Mouse (Mus musculus): ENCODE measurements around the gene Agpat4.
"Not testable (repeated sequence)": the region's sequence is repeated elsewhere in the genome, so short reads cannot be mapped to it uniquely, and the experiment has no call there.

The Agpat4 gene

DNA sequence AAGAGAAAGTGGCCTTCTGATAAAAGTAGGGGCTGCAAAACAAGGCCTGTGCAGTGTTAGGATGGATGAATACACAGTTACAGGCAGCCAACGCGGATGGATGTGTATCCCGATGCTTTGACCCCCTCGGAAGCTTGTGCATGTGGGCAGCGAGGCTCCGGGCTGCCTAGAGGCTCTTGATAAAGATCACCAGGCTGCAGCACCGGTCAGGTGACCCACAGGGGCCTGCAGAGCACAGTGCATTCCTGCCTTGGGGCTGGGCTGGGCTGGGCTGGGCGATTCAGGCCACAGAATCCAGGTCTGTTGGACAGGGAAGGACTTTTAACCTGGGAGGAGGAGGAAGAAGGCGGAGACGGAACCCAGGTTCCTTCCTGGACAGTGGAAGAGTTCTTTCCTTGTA, 77.1 kb downstream of the Agpat4 start:
- DNase-seq: no peak

DNA sequence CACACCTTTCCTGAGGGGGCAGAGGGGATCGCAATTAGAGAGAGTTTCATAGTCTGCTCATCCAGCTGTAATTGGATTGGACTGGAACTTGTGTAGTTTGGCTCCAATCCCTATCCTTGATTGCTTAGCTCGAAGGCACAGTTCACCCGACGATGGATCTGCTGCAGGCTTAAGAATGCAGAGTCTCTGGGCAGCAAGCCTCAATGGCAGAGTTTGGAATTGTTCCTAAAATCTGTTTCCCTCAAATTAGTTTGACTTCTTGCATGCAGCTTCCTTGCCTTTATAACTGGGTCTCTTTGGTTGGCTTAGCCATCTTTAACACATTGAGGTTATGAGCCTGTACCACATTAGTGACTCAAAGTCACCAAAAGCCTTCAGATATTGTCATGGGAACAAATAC, 81.4 kb downstream of the Agpat4 start:
- no peak for DNase-seq

DNA sequence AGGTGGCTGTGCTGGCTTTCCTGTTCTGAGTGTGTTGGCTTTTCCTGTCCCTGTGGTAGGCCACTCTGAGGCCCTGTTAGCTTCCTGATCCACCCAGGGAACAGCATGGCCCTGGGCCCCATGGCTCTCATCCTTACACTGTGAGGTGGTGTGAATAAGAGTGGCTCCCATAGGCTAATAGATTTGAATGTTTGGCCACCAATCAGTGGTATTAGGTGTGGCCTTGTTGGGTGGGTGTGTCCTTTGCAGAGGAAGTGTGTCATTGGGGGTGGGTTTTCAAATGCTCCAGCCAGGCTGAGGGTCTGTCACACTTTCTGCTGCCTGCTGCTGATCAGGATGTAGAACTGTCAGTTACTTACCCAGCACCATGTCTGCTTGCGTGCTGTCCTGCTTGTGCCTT, 82.6 kb downstream of the Agpat4 start:
- DNase-seq: no peak

DNA sequence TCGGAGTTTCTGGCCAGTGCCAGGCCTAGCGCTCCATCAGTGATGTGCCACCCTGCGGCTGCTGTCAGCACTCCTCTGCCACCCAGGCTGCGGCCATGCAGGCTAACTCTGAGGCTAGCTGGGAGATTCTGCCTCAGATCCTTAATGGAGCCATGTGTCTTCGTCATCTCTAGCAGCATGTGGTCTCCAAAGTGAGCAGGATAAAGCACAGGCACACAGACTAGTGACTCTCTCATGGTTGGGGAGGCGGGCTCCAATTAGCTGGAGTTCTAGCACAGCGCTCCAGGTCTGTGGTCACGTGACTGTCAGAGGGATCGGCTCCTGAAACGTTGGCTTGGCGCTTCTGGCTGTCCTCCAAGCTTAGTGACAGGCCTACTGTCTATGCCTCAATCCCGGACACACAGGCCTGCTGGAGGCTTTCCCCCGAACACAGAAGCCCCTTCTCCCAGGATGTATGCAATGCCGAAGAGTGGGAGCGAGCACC, 85.0 kb downstream of the Agpat4 start:
- DNase-seq: no peak

DNA sequence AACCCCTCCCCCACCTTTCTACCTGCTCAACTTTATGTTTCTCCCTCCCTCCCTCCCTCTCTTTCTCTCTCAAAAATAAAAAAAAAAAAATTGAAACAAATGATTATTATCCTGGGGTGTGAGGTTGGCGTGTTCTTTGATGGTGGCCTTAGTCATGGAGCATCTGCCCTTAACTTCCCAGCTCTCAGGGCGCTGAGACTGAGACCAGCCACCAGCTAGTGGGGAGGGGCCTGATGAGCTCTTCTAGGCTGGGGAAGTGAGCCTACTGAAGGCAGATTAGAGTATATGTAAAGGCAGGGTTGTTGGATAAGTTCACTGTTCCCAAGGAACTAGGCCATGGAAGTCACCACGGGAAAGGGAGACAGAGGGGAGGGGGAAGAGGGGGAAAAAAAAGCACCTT, 85.7 kb downstream of the Agpat4 start:
- DNase-seq: no peak

DNA sequence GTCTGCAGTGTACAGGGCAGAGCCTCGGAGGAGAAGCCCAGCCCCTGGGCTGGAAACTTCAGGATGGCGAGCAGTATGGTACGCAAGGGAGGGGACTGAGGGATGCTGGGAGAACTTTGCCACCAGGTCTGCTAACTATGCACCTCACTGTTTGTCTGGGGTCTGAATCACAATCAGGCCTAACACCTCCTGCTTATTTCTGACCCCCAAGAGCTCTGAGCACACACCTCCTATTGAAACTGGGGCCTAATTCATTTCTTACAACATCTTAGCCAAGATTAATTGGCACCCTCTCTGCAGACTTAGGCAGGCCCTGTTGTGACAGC, 86.1 kb downstream of the Agpat4 start:
- DNase-seq: no peak

DNA sequence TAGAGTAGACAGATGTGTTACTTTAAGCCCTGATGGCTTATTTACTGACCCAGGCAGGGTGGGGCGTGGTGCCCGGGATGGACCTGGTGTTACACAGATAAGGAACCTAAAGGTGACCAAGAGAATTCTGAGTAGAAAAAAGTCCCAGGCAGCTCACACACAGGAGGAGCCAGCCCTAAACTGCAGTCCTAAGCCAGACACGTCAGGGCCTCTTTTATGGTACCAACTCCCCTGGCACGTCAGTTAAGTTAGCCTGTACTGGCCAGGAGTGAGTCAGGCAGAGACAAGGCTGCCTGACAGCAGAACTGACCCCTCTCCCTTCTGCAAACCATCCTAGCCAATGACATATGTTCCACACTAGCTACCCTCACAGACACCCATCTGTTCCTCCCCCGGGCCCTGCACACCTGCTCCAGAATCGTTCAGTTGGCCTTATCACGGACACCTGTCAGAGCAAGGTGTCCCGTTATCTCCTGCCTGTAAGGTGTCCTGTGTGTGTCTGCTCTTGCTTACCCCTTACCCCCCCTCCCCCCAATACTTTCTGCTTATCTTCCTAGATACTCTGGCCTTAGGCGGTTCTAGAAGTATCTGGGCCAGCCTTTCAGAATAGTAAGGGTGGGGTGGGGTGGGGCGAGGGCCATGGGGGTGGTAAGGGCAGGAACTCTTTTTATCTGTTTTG, 86.7 kb downstream of the Agpat4 start:
- no peak for DNase-seq

DNA sequence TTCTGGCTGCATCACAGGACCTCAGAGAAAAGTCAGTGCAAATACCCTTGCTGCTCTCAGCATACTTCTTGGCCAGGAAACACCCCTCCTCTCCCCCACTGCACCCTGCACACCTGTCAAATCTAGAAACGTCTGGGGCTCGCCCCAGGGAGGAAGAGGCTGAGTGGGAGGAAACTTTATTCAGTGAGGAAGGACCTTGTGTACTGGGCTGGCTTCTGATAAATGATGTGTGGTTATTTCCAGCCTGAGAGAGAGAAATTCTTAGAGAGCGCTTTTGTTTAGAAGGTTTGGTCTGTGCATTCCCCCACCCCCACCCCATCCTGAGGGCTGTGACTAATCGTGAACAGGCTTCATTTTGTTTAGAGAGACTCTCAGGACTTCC, 87.2 kb downstream of the Agpat4 start:
- DNase-seq: no peak

DNA sequence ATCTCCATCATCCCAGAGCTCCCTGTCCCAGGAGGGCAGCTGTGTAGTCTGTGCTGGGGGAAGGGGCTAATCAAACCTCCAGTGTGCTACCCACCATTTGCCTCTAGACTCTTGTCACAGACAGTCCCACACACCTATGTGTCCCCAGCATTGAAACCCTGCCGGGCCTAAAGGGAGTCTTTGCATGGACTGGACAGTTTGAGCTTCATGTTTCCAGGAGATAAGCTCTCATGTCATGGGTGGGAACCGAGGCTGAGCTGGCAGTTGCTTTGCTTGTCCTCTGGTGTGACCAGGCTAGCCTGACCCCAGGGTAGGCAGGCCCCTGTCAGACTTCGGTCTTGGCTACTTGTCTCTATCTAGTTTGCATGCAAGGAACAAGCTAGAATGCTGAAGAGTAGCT, 87.7 kb downstream of the Agpat4 start:
- no peak for DNase-seq

DNA sequence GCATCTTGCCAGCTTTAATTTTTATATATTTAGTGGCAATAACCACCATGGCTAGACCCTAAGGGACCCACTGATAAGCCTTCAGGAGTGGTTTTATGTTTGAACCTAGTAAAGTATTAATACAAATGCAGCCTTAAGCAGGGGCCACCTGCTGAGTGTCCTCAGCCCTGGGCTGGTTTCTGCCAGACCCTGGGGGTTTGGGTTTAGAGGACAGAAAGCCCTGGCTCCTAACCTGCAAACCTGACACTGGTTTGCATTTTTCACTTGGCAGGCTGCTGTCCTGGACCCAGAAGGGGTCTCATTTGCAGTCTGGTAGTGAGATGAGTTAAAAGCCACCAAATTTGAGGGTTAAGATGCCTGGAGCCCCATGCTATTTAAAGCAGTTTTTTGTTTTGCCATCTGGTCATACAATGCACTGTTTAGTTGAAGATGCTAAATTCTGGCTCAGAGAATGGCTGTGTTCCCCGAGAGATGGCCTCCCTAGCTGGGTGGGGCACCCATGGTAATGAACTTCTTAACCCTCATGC, 88.6 kb downstream of the Agpat4 start:
- DNase-seq: no peak

DNA sequence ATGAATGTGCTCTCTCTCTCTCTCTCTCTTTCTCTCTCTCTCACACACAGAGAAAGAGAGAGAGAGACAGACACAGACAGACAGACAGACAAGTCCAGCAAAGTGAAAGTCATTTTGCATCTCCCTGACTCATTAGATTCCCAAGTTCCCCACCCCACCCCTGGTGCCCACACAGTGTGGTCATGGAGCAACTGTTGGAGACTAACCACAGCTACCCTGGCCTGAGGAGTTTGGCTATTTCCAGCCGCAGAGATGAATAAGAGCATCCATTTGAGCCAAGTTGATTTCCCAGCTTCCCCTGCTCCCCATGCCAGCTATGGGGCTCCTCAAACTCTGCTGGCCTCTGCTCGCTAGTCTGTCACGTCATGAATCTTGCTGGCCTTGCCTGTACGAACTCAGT, 91.0 kb downstream of the Agpat4 start:
- no peak for DNase-seq

DNA sequence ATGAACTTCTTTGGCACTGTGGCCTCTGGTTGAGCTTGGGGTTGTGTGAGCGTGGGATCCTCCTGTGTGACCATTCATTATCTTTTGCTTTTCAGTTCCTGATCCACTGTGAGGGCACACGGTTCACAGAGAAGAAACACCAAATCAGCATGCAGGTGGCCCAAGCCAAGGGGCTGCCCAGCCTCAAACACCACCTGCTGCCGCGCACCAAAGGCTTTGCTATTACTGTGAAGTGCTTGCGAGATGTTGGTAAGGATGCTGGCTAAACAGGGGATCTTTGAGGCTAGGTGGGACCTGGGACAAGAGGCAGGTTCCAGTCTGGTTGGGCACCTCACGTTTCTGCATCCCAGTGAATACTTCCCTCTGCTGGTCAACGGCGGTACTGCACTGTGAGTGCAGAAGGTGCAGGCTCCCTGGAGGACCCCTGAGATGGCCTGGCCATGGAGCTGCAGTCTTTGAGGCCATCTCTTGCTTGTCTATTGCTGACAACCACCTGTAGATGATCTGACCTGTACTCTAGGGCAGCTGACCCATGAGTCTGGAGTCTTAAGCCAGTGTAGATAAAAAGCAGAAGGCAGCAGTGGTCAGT, 92.1 kb downstream of the Agpat4 start:
- DNase-seq: peak; percentile 92 to 93

DNA sequence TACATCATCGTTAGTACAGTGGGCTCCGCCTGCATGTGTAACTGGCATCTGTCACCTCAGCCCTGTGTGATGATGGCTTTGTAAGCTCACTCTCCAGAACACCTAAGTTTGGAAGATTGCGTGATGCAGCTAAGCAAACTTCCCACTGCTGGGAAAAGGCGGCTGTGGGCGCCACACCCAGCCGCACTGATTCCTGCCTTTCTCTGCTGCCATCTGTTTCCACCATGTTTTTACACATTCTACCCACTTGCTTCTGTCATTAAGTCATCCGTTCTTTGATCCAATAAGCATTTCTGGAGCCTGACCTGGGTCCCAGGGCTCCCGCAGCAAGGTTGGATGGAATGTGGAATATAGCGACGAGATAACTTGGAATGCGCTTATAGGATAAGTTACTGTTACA, 93.4 kb downstream of the Agpat4 start:
- no peak for DNase-seq

DNA sequence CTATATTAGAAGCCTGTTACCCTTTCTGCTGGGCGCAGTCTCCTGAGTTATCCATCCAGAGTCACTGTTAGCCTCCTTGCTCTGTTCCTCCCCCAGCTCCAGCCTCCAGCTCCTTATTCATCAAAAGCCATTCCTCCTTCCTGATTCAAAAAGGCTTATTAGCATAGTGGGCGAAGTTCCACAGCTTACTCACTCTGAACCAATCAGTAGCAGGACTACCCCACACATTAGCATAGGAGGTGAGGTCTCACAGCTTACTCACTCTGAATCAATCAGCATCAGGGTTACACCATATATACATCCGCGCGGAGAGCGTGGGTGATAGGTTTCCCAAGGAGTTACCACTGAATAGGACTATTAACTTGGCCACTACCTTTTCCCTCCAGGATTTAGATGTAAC, 93.8 kb downstream of the Agpat4 start:
- DNase-seq: no peak

DNA sequence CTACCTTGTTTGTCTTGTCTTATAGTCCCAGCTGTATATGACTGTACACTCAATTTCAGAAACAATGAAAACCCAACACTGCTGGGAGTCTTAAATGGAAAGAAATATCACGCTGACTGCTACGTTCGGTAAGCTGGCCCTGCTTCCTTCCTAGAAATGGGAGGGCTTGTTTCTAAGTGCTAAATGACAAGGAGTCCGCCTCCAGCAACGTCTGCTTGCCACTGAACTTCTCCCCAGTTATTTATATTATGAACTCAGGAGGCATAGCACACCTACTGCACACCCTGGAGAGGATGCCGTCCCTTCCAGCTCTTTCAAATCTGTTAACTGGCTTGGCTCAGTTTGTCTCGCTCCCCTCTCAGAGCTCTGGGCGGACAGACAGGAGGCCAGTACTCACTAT, 94.9 kb downstream of the Agpat4 start:
- no peak for DNase-seq

DNA sequence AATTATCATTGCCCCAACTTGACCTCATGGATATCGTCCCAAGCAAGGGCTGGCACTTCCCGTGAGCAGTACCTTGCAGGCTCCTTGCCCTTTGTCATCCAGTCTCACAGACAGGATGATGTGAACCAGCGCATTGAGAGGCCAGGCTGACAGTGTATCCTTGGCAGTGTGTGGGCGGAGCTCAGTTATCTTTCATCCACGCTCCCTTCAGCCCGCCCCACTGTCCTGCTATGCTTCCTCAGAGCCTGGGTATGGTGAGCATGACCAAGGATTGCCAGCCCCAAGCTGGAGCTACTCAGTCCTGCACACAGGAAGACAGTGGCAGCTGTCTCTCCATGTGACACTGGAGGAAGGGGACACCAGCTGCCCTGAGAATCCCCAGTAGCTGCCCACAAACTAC, 97.7 kb downstream of the Agpat4 start:
- no peak for DNase-seq

DNA sequence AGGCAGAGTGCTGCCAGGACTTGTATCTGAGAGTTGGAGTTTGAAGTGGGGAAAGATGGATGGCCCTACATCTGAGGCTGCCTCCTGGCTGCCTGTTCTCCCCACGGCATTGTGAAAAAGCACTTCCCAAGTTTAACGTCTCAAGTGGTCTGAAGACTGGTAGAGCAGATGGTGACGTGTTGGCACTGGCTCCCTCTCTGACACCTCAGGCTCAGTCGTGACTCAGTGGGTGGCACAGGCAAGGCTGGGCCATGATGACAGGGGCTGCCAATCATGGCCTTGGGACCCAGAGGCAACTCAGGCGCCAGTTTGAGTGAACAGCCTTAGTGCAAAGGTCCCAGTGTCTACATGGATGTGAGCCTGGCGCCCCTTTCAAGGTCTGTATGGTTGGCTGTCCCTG, 103.4 kb downstream of the Agpat4 start:
- DNase-seq: no peak

DNA sequence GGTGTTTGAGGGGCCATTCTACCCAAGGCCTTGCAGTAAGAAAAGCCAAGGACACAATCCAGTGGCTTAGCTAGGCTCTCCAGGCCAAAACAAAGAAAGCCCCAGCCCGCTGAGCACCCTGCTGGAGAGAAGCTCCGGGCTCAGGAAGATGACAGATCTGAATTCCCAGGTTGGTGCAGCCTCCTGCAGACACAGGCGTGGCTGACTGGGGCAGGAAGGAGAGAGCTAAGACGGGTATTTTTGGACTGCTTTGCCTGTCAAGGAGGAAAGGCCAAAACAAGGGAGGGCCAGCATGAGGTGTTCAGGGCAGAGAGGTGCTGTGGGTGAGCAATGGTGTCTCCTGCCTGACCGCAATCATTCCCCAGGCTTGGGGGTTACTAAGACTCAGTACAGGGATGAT, 105.2 kb downstream of the Agpat4 start:
- DNase-seq: no peak

DNA sequence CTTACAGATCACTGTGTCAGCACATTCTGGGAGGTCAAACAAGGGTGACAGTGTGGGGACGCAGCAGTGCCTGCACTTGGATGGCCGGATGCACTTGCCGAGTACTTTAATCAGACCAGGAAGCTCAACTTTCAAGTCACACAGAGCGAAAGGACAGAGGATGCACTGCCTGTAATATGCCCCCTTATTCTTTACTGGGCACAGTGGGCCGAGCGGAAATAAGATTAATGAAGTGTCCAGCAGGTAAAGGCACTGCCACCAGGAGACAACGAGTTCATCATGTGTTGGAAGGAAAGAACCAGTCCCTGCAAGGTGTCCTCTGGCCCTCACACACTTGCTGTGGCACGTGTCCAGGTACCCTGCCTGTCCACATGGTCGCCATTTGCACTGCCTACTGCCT, 105.6 kb downstream of the Agpat4 start:
- no peak for DNase-seq

DNA sequence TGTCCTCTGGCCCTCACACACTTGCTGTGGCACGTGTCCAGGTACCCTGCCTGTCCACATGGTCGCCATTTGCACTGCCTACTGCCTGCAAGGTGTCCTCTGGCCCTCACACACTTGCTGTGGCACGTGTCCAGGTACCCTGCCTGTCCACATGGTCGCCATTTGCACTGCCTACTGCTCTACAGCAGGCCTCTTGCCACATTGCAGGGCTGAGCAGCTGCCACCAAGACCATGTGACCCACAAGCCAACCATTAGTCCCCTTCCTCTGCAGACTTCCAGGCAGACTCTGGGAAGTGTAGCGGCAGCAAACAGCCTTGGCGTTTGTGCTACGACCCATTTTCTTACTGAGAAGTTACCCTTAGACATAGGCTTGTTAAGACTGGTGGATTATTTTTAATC, 106.0 kb downstream of the Agpat4 start:
- DNase-seq: not testable (repeated sequence)

DNA sequence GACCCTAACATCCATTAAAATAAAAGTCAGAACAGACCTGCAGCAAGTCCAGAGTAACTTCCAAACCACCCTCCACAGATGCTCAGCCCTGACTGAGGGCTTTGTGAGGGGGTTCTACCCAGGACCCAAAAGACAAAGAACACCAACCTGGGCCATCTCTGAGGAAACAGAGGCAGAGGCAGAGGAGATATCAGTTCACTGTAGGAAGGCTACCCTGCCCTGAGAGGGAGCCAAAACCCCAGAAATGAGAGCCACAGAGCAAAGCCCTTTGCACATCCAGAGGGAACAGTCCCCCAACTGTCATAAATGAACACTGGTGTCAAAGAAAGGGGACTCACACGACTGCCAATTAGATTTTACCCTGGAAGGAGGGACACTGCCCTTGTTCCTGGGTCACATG, 106.7 kb downstream of the Agpat4 start:
- DNase-seq: no peak

DNA sequence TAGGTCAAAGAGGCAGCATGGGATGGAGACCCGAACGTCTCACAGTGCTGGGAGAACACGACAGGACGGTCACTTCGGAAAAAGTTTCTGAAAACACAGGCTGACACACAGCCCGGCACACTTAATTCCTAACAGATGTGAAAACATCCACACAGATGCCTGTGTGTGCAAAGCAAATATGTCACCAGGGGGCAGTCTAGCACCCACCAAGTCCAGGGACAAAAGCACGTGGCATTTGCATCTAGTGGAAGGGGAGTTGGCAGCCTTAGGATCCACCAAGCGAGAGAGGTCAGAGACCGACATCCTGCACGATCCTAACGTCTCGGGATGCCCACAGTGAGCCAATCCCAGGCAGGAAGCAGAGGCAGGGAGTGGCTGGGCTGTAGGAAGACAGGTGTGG, 108.0 kb downstream of the Agpat4 start:
- peak in 1 of 2 experiments; percentile 28 for DNase-seq

DNA sequence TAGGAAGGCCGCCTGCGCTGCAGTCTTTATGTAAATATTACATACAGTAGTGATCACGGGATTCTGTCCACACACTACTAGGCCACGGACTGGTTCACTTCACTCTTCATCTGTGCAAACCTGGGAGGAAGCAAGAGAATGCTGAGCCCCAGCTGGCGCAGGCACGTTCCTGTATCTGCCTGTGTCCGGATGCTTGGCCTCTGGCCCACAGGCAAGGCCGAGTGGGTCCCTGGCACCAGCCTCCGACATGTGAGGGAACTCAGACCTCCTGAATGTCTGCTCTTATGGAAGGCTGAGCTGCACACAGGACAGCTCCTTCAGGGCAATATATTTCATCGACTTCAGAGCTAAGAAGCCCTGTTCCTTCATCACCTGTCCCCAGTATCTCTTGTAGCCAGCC, 109.5 kb downstream of the Agpat4 start:
- DNase-seq: no peak

DNA sequence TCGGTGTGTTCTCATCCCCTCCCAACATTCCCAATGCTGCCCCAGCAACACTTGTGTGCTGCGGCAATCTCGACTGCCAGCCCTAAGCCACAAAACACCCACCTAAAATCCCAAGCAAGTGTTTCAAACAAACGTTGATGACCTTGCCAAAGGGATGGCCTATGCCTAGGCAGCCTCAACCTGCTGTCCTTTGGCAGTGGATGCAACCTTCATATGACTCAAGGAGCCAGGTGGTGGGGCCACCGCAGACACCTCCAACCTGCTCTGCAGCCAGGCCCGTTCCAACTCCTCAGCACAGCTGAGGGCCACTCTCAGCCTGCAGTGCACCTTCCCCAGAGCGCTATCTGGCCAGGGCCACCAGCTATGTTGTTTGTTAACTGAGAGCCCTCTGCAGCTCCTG, 110.0 kb downstream of the Agpat4 start:
- no peak for DNase-seq

DNA sequence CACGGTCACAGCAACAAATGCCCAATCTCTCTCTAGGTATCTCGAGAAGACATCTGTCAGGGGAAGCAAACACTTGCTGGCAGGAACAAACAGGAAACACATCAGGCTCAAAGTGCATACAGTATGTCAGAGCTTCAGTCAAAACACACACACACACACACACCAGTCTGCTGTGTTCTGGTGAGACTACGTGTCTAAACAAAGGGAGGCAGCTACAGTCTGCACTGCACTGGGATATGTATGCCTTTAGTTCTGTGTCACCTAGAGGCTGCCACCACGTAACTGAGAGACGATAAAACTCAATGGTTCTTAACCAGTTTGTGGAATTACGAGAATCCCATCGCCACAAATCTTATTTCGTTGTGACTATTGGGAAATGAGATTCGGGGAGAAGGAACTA, 111.3 kb downstream of the Agpat4 start:
- no peak for DNase-seq

Data from B cell, adult 2 months (primary cell).